Mouse (Mus musculus): ENCODE data around the gene Usp7. TPM values are rescaled to one million over a fixed set of nuclear protein-coding genes. Genes with fewer than 3 reads are reported as not detected.

Gene Usp7
- polyA plus RNA-seq, 1 experiment: 8.0 TPM

GRCm38 (mm10) chr16:8769065-8769464 lies 23.0 kb downstream of the Usp7 start:
- peak overlapping the region; percentile 38 for H3K4me3 ChIP-seq (replicated peaks)
- no peaks in the 10 kb centered on the region for H3K36me3 ChIP-seq (replicated peaks; ENCODE audit: low read length)
- TF ChIP-seq FLI1 (IDR thresholded peaks at IDR 0.05; ENCODE audit: low read length): no peak
- no peak for TF ChIP-seq GATA1 (IDR thresholded peaks at IDR 0.05; ENCODE audit: borderline replicate concordance, low read length)
- peaks cover 16% of the 10 kb centered on the region for H3K27me3 ChIP-seq (replicated peaks)
- H3K4me1 ChIP-seq: peaks cover 30% of the 10 kb centered on the region
- no peaks in the 10 kb centered on the region for H3K9me3 ChIP-seq

- Histone ChIP-seq H3K27me3 (replicated peaks) (peaks cover 17% of the 10 kb centered on the region), H3K4me1 (peaks cover 30% of the 10 kb centered on the region), H3K36me3 (replicated peaks; ENCODE audit: low read length) (no peaks in the 10 kb centered on the region), H3K9me3 (no peaks in the 10 kb centered on the region), H3K4me3 (replicated peaks) (peak overlapping the region; percentile 28)
- TF ChIP-seq FLI1 (IDR thresholded peaks at IDR 0.05; ENCODE audit: low read length): no peak
- no peak for TF ChIP-seq GATA1 (IDR thresholded peaks at IDR 0.05; ENCODE audit: borderline replicate concordance, low read length)
Observed at GRCm38 (mm10) chr16:8768588-8768987, 23.5 kb downstream of the Usp7 start.

- Histone ChIP-seq H3K27me3 (replicated peaks) (peaks cover 17% of the 10 kb centered on the region), H3K36me3 (replicated peaks; ENCODE audit: low read length) (no peaks in the 10 kb centered on the region), H3K4me1 (peaks cover 30% of the 10 kb centered on the region), H3K4me3 (replicated peaks) (no peak overlapping the region), H3K9me3 (no peaks in the 10 kb centered on the region)
- TF ChIP-seq FLI1 (IDR thresholded peaks at IDR 0.05; ENCODE audit: low read length): no peak
- TF ChIP-seq GATA1 (IDR thresholded peaks at IDR 0.05; ENCODE audit: borderline replicate concordance, low read length): no peak
Observed at GRCm38 (mm10) chr16:8768071-8768470, 24.0 kb downstream of the Usp7 start.

DNA sequence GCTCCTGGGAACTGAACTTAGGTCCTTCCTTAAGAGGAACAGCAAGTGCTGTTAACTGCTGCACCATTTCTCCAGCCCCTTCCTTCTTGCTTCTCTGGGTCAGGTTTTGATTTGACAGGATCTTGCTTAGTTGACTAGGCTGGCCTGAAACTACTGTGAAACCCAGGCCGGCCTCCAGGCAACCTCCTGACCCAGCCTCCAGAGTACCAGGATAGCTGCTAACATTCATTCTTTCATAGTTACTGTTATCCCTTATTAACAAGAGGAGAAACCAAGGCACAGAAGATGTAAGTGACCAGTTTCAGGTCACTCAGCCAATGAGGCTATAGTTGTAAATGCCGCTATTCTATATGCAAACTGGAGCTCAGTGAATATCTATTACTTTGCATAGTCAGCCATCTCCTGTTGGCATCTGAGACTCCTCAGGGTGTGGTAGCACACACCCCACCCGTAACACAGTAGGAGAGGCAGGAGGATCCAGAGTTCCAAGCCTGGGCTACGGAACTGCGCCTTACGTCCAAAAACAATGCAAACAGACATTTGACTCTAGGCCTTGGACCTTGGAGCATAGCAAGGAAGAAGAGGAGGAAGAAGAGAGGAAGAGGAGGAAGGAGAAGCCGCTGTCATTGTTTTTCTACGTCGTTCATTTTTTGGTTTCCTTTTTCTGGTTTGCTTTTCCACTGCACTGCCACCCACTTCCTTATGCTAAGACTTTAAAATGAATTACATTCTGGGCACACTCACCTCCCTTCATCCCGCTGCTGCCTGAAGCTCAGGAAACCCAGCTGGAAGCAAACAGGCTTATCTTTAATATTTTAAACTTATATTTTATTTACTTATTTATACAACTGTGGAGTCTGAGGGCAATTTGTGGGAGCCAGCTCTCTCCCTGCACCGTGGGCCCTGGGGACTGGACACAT lies 24.7 kb downstream of the Usp7 start:
- TF ChIP-seq FLI1 (IDR thresholded peaks at IDR 0.05; ENCODE audit: low read length): no peak
- no peak for TF ChIP-seq GATA1 (IDR thresholded peaks at IDR 0.05; ENCODE audit: borderline replicate concordance, low read length)
- H3K36me3 ChIP-seq (replicated peaks; ENCODE audit: low read length): no peaks in the 10 kb centered on the region
- H3K27me3 ChIP-seq (replicated peaks): peaks cover 20% of the 10 kb centered on the region
- H3K4me1 ChIP-seq: peaks cover 30% of the 10 kb centered on the region
- H3K4me3 ChIP-seq (replicated peaks): no peak overlapping the region
- H3K9me3 ChIP-seq: no peaks in the 10 kb centered on the region

- TF ChIP-seq FLI1 (IDR thresholded peaks at IDR 0.05; ENCODE audit: low read length) (no peak), GATA1 (IDR thresholded peaks at IDR 0.05; ENCODE audit: borderline replicate concordance, low read length) (no peak)
- Histone ChIP-seq H3K9me3 (no peaks in the 10 kb centered on the region), H3K4me3 (replicated peaks) (no peak overlapping the region), H3K27me3 (replicated peaks) (peaks cover 15% of the 10 kb centered on the region), H3K36me3 (replicated peaks; ENCODE audit: low read length) (no peaks in the 10 kb centered on the region), H3K4me1 (peaks cover 30% of the 10 kb centered on the region)
Observed at GRCm38 (mm10) chr16:8766196-8766595, 25.9 kb downstream of the Usp7 start.

DNA sequence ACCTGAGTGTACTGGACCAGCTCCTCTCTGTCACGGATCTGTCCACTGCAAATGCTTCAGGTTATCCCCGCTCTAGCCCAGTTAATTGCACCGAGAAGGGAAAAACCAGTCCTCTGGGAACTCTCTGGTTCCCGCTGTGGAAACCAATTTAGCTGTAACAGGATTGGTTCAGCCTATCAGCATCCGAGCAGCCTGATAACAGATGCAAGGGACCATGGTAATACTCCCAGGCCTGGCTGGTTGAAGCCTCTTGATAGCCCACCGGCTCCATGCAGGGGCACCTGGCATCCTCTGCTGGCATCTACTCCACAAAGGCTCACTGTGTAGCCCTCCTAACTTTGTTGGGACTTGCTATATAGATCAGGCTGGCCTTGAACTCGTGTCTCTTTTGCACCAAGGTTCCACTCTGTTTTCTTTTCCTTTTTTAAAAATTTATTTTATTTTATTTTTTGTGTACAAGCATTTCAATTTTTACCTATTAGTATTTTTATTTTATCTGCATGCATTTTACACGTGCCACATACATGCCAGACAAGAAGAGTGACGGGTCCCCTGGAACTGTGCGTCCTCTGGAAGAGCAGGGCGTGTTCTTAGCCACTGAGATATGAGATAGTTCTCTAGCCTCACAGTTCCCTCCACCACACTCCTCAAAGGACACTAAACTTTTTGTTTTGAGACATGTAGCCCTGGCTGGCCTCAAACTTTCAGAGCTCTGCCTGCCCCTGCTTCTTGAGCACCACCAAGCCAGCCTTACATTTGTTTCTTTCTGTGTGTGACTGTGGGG lies 27.8 kb downstream of the Usp7 start:
- H3K36me3 ChIP-seq (replicated peaks; ENCODE audit: low read length): no peaks in the 10 kb centered on the region
- no peak for TF ChIP-seq GATA1 (IDR thresholded peaks at IDR 0.05; ENCODE audit: borderline replicate concordance, low read length)
- H3K4me1 ChIP-seq: peaks cover 30% of the 10 kb centered on the region
- no peaks in the 10 kb centered on the region for H3K9me3 ChIP-seq
- H3K4me3 ChIP-seq (replicated peaks): no peak overlapping the region
- H3K27me3 ChIP-seq (replicated peaks): peaks cover 9% of the 10 kb centered on the region

DNA sequence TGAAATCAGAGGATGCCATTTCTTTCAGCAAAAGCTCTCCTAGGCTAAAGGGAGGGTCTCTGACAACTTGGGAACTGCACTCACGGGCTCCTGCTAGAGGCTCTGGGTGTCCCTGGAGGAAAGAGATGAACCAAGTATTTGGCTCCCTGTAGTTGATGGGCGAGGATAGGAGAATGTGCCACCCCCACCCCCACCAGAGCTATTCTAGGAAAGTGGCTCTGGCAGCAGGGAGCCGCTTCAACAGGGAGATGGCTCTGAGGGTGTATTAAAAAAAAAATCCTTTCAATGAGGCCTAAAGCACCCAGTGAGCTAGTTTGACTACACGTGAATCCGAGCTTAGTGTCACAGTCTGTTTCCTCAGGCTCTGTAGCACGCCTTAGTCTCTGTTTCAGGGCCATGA lies 29.1 kb downstream of the Usp7 start:
- H3K4me3 ChIP-seq (replicated peaks): no peak overlapping the region
- peaks cover 9% of the 10 kb centered on the region for H3K27me3 ChIP-seq (replicated peaks)
- no peaks in the 10 kb centered on the region for H3K9me3 ChIP-seq
- no peaks in the 10 kb centered on the region for H3K36me3 ChIP-seq (replicated peaks; ENCODE audit: low read length)
- peaks cover 19% of the 10 kb centered on the region for H3K4me1 ChIP-seq
- TF ChIP-seq FLI1 (IDR thresholded peaks at IDR 0.05; ENCODE audit: low read length): no peak
- no peak for TF ChIP-seq GATA1 (IDR thresholded peaks at IDR 0.05; ENCODE audit: borderline replicate concordance, low read length)

DNA sequence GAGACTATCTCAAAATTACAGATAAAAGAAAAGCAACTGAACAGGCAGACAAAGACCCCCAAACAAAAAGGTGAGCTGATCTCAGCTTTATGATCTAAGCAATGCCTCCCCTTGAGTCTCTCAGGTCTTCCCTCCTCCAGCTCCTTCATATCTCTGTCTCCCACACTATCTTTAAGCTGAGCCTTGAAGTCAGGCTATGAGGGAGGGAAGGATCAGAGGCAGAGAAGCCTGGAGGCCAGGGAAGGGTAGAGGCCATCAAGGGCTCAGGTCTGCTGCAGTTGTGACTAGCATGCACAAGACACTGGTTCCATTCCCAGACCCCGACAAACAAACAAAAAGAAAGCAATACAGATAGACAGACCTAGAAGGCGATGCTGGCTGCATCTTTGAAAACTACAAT lies 30.2 kb downstream of the Usp7 start:
- Histone ChIP-seq H3K9me3 (no peaks in the 10 kb centered on the region), H3K4me1 (peaks cover 8% of the 10 kb centered on the region), H3K27me3 (replicated peaks) (peaks cover 9% of the 10 kb centered on the region), H3K36me3 (replicated peaks; ENCODE audit: low read length) (no peaks in the 10 kb centered on the region), H3K4me3 (replicated peaks) (no peak overlapping the region)
- TF ChIP-seq FLI1 (IDR thresholded peaks at IDR 0.05; ENCODE audit: low read length) (no peak), GATA1 (IDR thresholded peaks at IDR 0.05; ENCODE audit: borderline replicate concordance, low read length) (no peak)

DNA sequence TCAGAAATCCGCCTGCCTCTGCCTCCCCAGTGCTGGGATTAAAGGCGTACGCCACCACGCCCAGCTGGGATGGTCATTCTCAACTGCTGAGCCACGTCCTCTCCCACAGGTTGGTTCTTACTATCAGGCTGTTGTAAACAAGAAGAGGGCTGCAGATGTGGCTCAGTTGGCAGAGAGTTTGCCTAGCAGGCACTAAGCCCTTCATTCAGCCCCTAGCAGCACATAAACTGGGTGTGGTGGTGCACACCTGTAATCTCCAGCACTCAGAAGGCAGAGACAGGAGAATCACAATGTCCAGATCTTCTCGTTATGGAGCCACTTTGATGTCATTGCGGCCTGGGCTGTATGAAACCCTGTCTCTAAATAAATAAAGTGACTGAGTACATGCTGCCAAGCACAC lies 31.1 kb downstream of the Usp7 start:
- peaks cover 2% of the 10 kb centered on the region for H3K4me1 ChIP-seq
- peaks cover 9% of the 10 kb centered on the region for H3K27me3 ChIP-seq (replicated peaks)
- no peak overlapping the region for H3K4me3 ChIP-seq (replicated peaks)
- no peak for TF ChIP-seq FLI1 (IDR thresholded peaks at IDR 0.05; ENCODE audit: low read length)
- TF ChIP-seq GATA1 (IDR thresholded peaks at IDR 0.05; ENCODE audit: borderline replicate concordance, low read length): no peak
- H3K36me3 ChIP-seq (replicated peaks; ENCODE audit: low read length): no peaks in the 10 kb centered on the region
- no peaks in the 10 kb centered on the region for H3K9me3 ChIP-seq

DNA sequence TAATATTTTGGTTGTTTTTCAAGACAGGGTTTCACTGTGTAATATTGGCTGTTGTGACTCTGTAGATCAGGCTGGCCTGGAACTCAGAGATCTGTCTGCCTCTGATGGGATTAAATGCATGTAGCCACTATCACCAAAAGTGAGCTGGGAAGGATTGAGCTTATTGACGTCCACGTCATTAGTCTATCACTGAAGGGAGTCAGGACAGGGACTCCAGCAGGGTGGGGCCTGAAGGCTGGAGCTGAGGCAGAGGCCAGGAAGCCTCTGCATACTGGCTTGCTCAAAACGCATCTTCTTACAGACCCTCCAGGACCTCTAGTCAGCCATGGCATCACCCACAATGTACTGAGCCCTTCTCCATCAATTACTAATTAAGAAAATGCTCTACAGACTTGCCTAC lies 33.1 kb downstream of the Usp7 start:
- Histone ChIP-seq H3K27me3 (replicated peaks) (peaks cover 8% of the 10 kb centered on the region), H3K36me3 (replicated peaks; ENCODE audit: low read length) (no peaks in the 10 kb centered on the region), H3K4me3 (replicated peaks) (no peak overlapping the region), H3K4me1 (no peaks in the 10 kb centered on the region), H3K9me3 (no peaks in the 10 kb centered on the region)
- TF ChIP-seq GATA1 (IDR thresholded peaks at IDR 0.05; ENCODE audit: borderline replicate concordance, low read length) (no peak), FLI1 (IDR thresholded peaks at IDR 0.05; ENCODE audit: low read length) (no peak)
